Mouse (Mus musculus) lung, postnatal 0 days (tissue): ENCODE measurements around the gene 4930523C07Rik. TPM values are rescaled to one million over a fixed set of nuclear protein-coding genes. Genes with fewer than 3 reads are reported as not detected.

ENCODE experiments used
- ATAC-seq: fragments of 200-750 bp; cut with Nextera tagmentation; 2 replicates; pipeline ENCODE4 v1.8.0; 2017; ENCODE audit warnings: moderate library complexity
- DNase-seq: peaks from one replicate; pipeline ENCODE4 v3.0.0-alpha.2; 2016; ENCODE audit warnings: low spot score
- H3K27ac ChIP-seq: fragments of 300-500 bp; sonication (generic); 2 replicates; pipeline ENCODE4 v1.5.1; 2014; ENCODE audit warnings: antibody characterized with exemption, mild to moderate bottlenecking, low read length, mixed read lengths
- H3K27me3 ChIP-seq: fragments of 300-500 bp; sonication (generic); replicated peaks from 2 replicates; pipeline ENCODE4 v1.6.1; 2014; ENCODE audit warnings: low read length, mixed read lengths; ENCODE audit not compliant: insufficient read depth
- H3K36me3 ChIP-seq: fragments of 300-500 bp; sonication (generic); 2 replicates; pipeline ENCODE4 v1.6.1; 2014; ENCODE audit warnings: low read length, mixed read lengths; ENCODE audit not compliant: insufficient read depth
- H3K4me1 ChIP-seq: fragments of 300-500 bp; sonication (generic); 2 replicates; pipeline ENCODE4 v1.6.1; 2014; ENCODE audit warnings: antibody characterized with exemption, low read depth, low read length, mixed read lengths; ENCODE audit not compliant: insufficient read depth
- H3K4me2 ChIP-seq: fragments of 300-500 bp; sonication (generic); replicated peaks from 2 replicates; pipeline ENCODE4 v1.6.1; 2014; ENCODE audit warnings: low read depth, mild to moderate bottlenecking, low read length, moderate library complexity, mixed read lengths
- H3K4me3 ChIP-seq: fragments of 300-500 bp; sonication (generic); 2 replicates; pipeline ENCODE4 v1.5.1; 2014; ENCODE audit warnings: low read depth, low read length
- H3K9ac ChIP-seq: fragments of 300-500 bp; sonication (generic); replicated peaks from 2 replicates; pipeline ENCODE4 v1.6.1; 2014; ENCODE audit warnings: low read depth, mild to moderate bottlenecking
- H3K9me3 ChIP-seq: fragments of 300-500 bp; sonication (generic); 2 replicates; pipeline ENCODE4 v1.6.1; 2016; ENCODE audit warnings: low read length, mixed read lengths
- CTCF ChIP-seq: IDR thresholded peaks from 2 replicates; pipeline ENCODE4 v1.5.1; 2016; ENCODE audit warnings: antibody characterized with exemption, mild to moderate bottlenecking
- EP300 ChIP-seq: IDR thresholded peaks from 2 replicates; pipeline ENCODE4 v1.6.1; 2016; ENCODE audit warnings: antibody characterized with exemption, mild to moderate bottlenecking, control low read depth
- WGBS: fragments of 180-500 bp; shearing (Covaris S2); extraction: QIAGEN DNeasy Blood & Tissue Kit; methylation state at CpG from one replicate; pipeline ENCODE4 v1.1.7; 2014; 5-methylcytosine and 5-hydroxymethylcytosine counted together
- polyA plus RNA-seq: library from polyadenylated mRNA; unstranded; fragments of >200 nt; fragmentation: Nextera tagmentation; extraction: Ambion mirVana; gene quantifications from 2 replicates; pipeline ENCODE4 v1.2.1, GENCODE M21; 2015

Gene 4930523C07Rik
- polyA plus RNA-seq, 1 experiment from 2014 or later = 115 TPM

GRCm38 (mm10) chr1:160045056-160045715 is 1.0 kb downstream of the 4930523C07Rik start:
- Histone ChIP-seq H3K4me2 (peak overlapping the region; percentile 70), H3K9me3 (no peaks in the 10 kb centered on the region), H3K9ac (peak overlapping the region; percentile 76), H3K36me3 (no peaks in the 10 kb centered on the region), H3K27ac (peak overlapping the region; percentile 92), H3K4me1 (peaks cover 41% of the 10 kb centered on the region; the same call in 1 of the 2 replicates), H3K4me3 (peak overlapping the region; percentile 70), H3K27me3 (no peaks in the 10 kb centered on the region)
- peak; percentile 72 for DNase-seq
- 25% methylated on average over 3 of the region's 3 CpGs for WGBS
- ATAC-seq = no peak
- TF ChIP-seq CTCF (no peak), EP300 (no peak)

DNA sequence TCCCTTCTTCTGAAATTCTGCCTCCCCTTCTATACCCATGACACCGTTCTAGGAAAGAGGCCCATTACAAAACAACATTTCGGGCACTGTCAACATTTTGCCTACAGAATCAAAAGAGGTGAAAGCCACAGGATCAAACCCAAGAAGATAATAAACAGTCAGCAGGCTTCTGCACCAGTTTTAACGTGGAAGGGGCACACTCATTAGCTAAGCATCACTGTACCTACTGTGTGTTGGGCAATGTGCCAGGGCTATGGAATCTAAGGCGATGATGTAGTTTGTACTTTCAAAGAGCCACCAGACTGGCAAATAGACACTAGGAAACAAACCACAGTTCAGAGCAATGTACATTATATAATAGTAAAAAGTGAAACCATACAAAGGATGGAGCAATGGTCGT is 1.8 kb downstream of the 4930523C07Rik start:
- 62% methylated on average over 5 of the region's 5 CpGs for WGBS
- no peak for DNase-seq

DNA sequence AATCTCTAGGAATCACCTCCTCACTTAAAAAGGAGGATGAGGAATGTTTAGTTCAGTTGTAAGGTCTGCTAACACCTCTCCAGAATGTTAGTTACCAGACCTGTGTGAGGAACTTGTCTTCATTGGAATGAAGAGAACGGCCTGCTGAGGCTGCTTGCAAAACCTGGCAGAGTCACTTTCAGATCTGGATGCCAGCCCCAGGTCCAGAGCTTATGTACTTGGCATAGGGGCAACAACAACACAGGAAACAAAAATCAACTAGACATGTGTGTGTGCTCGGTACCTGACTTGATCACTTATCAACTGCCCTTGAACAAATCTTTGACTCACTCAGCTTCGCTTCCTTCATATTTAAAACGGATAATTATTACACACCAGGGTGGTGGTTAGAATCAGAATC is 2.6 kb downstream of the 4930523C07Rik start:
- no peak for ATAC-seq
- WGBS = 60% methylated on average over 4 of the region's 4 CpGs
- no peaks in the 10 kb centered on the region for H3K36me3 ChIP-seq
- DNase-seq = no peak
- no peaks in the 10 kb centered on the region for H3K9me3 ChIP-seq
- H3K27me3 ChIP-seq = no peaks in the 10 kb centered on the region
- H3K4me2 ChIP-seq = peak overlapping the region; percentile 70
- TF ChIP-seq EP300 = no peak
- TF ChIP-seq CTCF = no peak
- 0 out of 2 replicates have a peak overlapping the region, but pooled peaks have one; percentile 9 for H3K27ac ChIP-seq
- H3K4me3 ChIP-seq = peak overlapping the region; percentile 70; the same call in 1 of the 2 replicates
- no peak overlapping the region for H3K9ac ChIP-seq
- peaks cover 41% of the 10 kb centered on the region; the same call in 1 of the 2 replicates for H3K4me1 ChIP-seq

More for the DNA sequence above, 1.8 kb downstream of the 4930523C07Rik start:
- Histone ChIP-seq H3K4me1 (peaks cover 41% of the 10 kb centered on the region; the same call in 1 of the 2 replicates), H3K4me2 (peak overlapping the region; percentile 70), H3K4me3 (peak overlapping the region; percentile 70; the same call in 1 of the 2 replicates), H3K27ac (peak overlapping the region; percentile 92; the same call in 1 of the 2 replicates), H3K9ac (no peak overlapping the region), H3K9me3 (no peaks in the 10 kb centered on the region), H3K27me3 (no peaks in the 10 kb centered on the region), H3K36me3 (no peaks in the 10 kb centered on the region)
- no peak for ATAC-seq
- TF ChIP-seq EP300 = no peak
- no peak for TF ChIP-seq CTCF

GRCm38 (mm10) chr1:160047481-160047931 is 3.3 kb downstream of the 4930523C07Rik start:
- Histone ChIP-seq H3K9ac (no peak overlapping the region), H3K27ac (no peak overlapping the region), H3K4me1 (peaks cover 41% of the 10 kb centered on the region; the same call in 1 of the 2 replicates), H3K36me3 (no peaks in the 10 kb centered on the region), H3K4me2 (peak overlapping the region; percentile 70; the same call in 1 of the 2 replicates), H3K4me3 (no peak overlapping the region; the same call in 1 of the 2 replicates), H3K27me3 (no peaks in the 10 kb centered on the region), H3K9me3 (no peaks in the 10 kb centered on the region)
- 79% methylated on average over 7 of the region's 7 CpGs for WGBS
- TF ChIP-seq EP300 = no peak
- ATAC-seq = no peak
- no peak for DNase-seq

GRCm38 (mm10) chr1:160049131-160049880 is 5.1 kb downstream of the 4930523C07Rik start:
- 33% methylated on average over 5 of the region's 5 CpGs for WGBS

GRCm38 (mm10) chr1:160050898-160051297 is 6.7 kb downstream of the 4930523C07Rik start:
- no peak for DNase-seq
- 86% methylated on average over 6 of the region's 6 CpGs for WGBS
- Histone ChIP-seq H3K4me2 (no peak overlapping the region), H3K27ac (no peak overlapping the region; the same call in 1 of the 2 replicates), H3K4me3 (no peak overlapping the region), H3K36me3 (no peaks in the 10 kb centered on the region), H3K9ac (no peak overlapping the region), H3K4me1 (peaks cover 42% of the 10 kb centered on the region; the same call in 1 of the 2 replicates), H3K27me3 (no peaks in the 10 kb centered on the region), H3K9me3 (no peaks in the 10 kb centered on the region)
- ATAC-seq = no peak
- TF ChIP-seq CTCF (no peak), EP300 (no peak)

More at GRCm38 (mm10) chr1:160049131-160049880, 5.1 kb downstream of the 4930523C07Rik start:
- DNase-seq (peak; percentile 64), ATAC-seq (peak; percentile 3; the same call in 1 of the 2 replicates)
- peaks cover 44% of the 10 kb centered on the region; the same call in 1 of the 2 replicates for H3K4me1 ChIP-seq
- TF ChIP-seq CTCF = no peak
- TF ChIP-seq EP300 = peak; percentile 42; the same call in 1 of the 2 replicates
- H3K9me3 ChIP-seq = no peaks in the 10 kb centered on the region
- H3K36me3 ChIP-seq = no peaks in the 10 kb centered on the region
- H3K9ac ChIP-seq = no peak overlapping the region
- H3K27me3 ChIP-seq = no peaks in the 10 kb centered on the region
- H3K27ac ChIP-seq = no peak overlapping the region
- H3K4me2 ChIP-seq = no peak overlapping the region
- no peak overlapping the region for H3K4me3 ChIP-seq
